Mouse (Mus musculus) kidney, embryonic 16.5 days (tissue): ENCODE results near the gene Ift88. TPM values are rescaled to one million over a fixed set of nuclear protein-coding genes. Genes with fewer than 3 reads are reported as not detected.
A peak's percentile ranks its signal among the peaks of the same experiment; 100 is the strongest.

Source experiments
- ATAC-seq: fragments of 200-750 bp; cut with Nextera tagmentation; 2 replicates; pipeline ENCODE4 v1.8.0; 2017; ENCODE audit warnings: moderate TSS enrichment; ENCODE audit not compliant: low FRiP score, low TSS enrichment
- H3K27ac ChIP-seq: fragments of 300-500 bp; sonication (generic); 2 replicates; pipeline ENCODE4 v1.5.1; 2014; ENCODE audit warnings: low read length
- H3K27me3 ChIP-seq: fragments of 300-500 bp; sonication (generic); 2 replicates; pipeline ENCODE4 v1.6.1; 2014; ENCODE audit warnings: low read length, control low read depth, mixed read lengths; ENCODE audit not compliant: insufficient read depth
- H3K36me3 ChIP-seq: fragments of 300-500 bp; sonication (generic); 2 replicates; pipeline ENCODE4 v1.6.1; 2014; ENCODE audit warnings: low read length, control low read depth, mixed read lengths; ENCODE audit not compliant: insufficient read depth
- H3K4me1 ChIP-seq: fragments of 300-500 bp; sonication (generic); 2 replicates; pipeline ENCODE4 v1.6.1; 2014; ENCODE audit warnings: low read length, control low read depth, mixed read lengths; ENCODE audit not compliant: insufficient read depth
- H3K4me2 ChIP-seq: fragments of 300-500 bp; sonication (generic); replicated peaks from 2 replicates; pipeline ENCODE4 v1.6.1; 2014; ENCODE audit warnings: low read depth, low read length
- H3K4me3 ChIP-seq: fragments of 300-500 bp; sonication (generic); 2 replicates; pipeline ENCODE4 v1.5.1; 2014; ENCODE audit warnings: mild to moderate bottlenecking, low read length
- H3K9ac ChIP-seq: fragments of 300-500 bp; sonication (generic); replicated peaks from 2 replicates; pipeline ENCODE4 v1.6.1; 2014; ENCODE audit warnings: low read length
- H3K9me3 ChIP-seq: fragments of 300-500 bp; sonication (generic); 2 replicates; pipeline ENCODE4 v1.6.1; 2016; ENCODE audit warnings: low read length, control low read depth
- WGBS: fragments of 180-500 bp; shearing (Covaris S2); extraction: QIAGEN DNeasy Blood & Tissue Kit; methylation state at CpG from one replicate; pipeline ENCODE4 v1.1.7; 2014; 5-methylcytosine and 5-hydroxymethylcytosine counted together
- polyA plus RNA-seq: library from polyadenylated mRNA; unstranded; fragments of >200 nt; fragmentation: Nextera tagmentation; extraction: Ambion mirVana; gene quantifications from 2 replicates; pipeline ENCODE4 v1.2.1, GENCODE M21; 2015

Ift88 gene
- 12.0 and 15.3 TPM in 2 replicates for polyA plus RNA-seq

GRCm38 (mm10) chr14:57423432-57424211, at the start of gene Ift88:
Gene Ift88, plus strand, starts transcription at chr14:57424062.
- H3K9me3 ChIP-seq: no peaks in the 10 kb centered on the region
- H3K4me3 ChIP-seq: peak within 1 kb of the TSS; percentile 90
- WGBS: 2% methylated on average over 42 of the region's 42 CpGs
- H3K27me3 ChIP-seq: no peaks in the 10 kb centered on the region
- H3K9ac ChIP-seq: peak within 1 kb of the TSS; percentile 88
- H3K36me3 ChIP-seq: no peaks in the 10 kb centered on the region
- peak; percentile 100 for ATAC-seq
- 0 out of 2 replicates have a peak, but pooled peaks cover 3% of the 10 kb centered on the region for H3K4me1 ChIP-seq
- peak within 1 kb of the TSS; percentile 40; the same call in 1 of the 2 replicates for H3K27ac ChIP-seq
- peak within 1 kb of the TSS; percentile 78 for H3K4me2 ChIP-seq

- no peaks in the 10 kb centered on the region for H3K4me1 ChIP-seq
- H3K9me3 ChIP-seq: no peaks in the 10 kb centered on the region
- ATAC-seq: no peak
- WGBS: 75% methylated on average over 9 of the region's 9 CpGs
- no peak overlapping the region for H3K9ac ChIP-seq
- H3K4me2 ChIP-seq: no peak overlapping the region
- no peaks in the 10 kb centered on the region for H3K36me3 ChIP-seq
- no peak overlapping the region for H3K4me3 ChIP-seq
- no peak overlapping the region for H3K27ac ChIP-seq
- no peaks in the 10 kb centered on the region for H3K27me3 ChIP-seq
Measured at GRCm38 (mm10) chr14:57375205-57375604, 48.7 kb upstream of the Ift88 start.

GRCm38 (mm10) chr14:57376016-57376415, 47.8 kb upstream of the Ift88 start:
- WGBS: 68% methylated on average over 8 of the region's 8 CpGs
- no peak overlapping the region for H3K4me2 ChIP-seq
- H3K27me3 ChIP-seq: no peaks in the 10 kb centered on the region
- H3K4me3 ChIP-seq: no peak overlapping the region
- ATAC-seq: no peak
- no peaks in the 10 kb centered on the region for H3K9me3 ChIP-seq
- no peak overlapping the region for H3K9ac ChIP-seq
- no peak overlapping the region for H3K27ac ChIP-seq
- no peaks in the 10 kb centered on the region for H3K36me3 ChIP-seq
- H3K4me1 ChIP-seq: no peaks in the 10 kb centered on the region

GRCm38 (mm10) chr14:57376956-57377355, 46.9 kb upstream of the Ift88 start:
- Histone ChIP-seq H3K27ac (no peak overlapping the region), H3K4me2 (no peak overlapping the region), H3K4me3 (no peak overlapping the region), H3K9me3 (no peaks in the 10 kb centered on the region), H3K36me3 (no peaks in the 10 kb centered on the region), H3K27me3 (no peaks in the 10 kb centered on the region), H3K4me1 (no peaks in the 10 kb centered on the region), H3K9ac (no peak overlapping the region)
- 67% methylated on average over 9 of the region's 9 CpGs for WGBS
- peak; percentile 52; the same call in 1 of the 2 replicates for ATAC-seq

GRCm38 (mm10) chr14:57377531-57377930, 46.3 kb upstream of the Ift88 start:
- H3K9me3 ChIP-seq: no peaks in the 10 kb centered on the region
- H3K27ac ChIP-seq: no peak overlapping the region
- H3K27me3 ChIP-seq: no peaks in the 10 kb centered on the region
- H3K9ac ChIP-seq: no peak overlapping the region
- no peak for ATAC-seq
- WGBS: 68% methylated on average over 5 of the region's 5 CpGs
- no peak overlapping the region for H3K4me3 ChIP-seq
- H3K36me3 ChIP-seq: no peaks in the 10 kb centered on the region
- H3K4me2 ChIP-seq: no peak overlapping the region
- no peaks in the 10 kb centered on the region for H3K4me1 ChIP-seq

GRCm38 (mm10) chr14:57385667-57386066, 38.2 kb upstream of the Ift88 start:
- Histone ChIP-seq H3K4me3 (no peak overlapping the region), H3K9me3 (no peaks in the 10 kb centered on the region), H3K4me1 (peaks cover 10% of the 10 kb centered on the region; the same call in 1 of the 2 replicates), H3K27me3 (no peaks in the 10 kb centered on the region), H3K36me3 (no peaks in the 10 kb centered on the region), H3K9ac (no peak overlapping the region), H3K4me2 (no peak overlapping the region), H3K27ac (no peak overlapping the region)
- WGBS: 68% methylated on average over 5 of the region's 5 CpGs
- ATAC-seq: no peak

GRCm38 (mm10) chr14:57386758-57387561, 36.9 kb upstream of the Ift88 start:
- H3K4me3 ChIP-seq: no peak overlapping the region
- H3K36me3 ChIP-seq: no peaks in the 10 kb centered on the region
- H3K9me3 ChIP-seq: no peaks in the 10 kb centered on the region
- peaks cover 10% of the 10 kb centered on the region; the same call in 1 of the 2 replicates for H3K4me1 ChIP-seq
- no peak overlapping the region for H3K27ac ChIP-seq
- no peaks in the 10 kb centered on the region for H3K27me3 ChIP-seq
- ATAC-seq: no peak
- no peak overlapping the region for H3K9ac ChIP-seq
- H3K4me2 ChIP-seq: 0 out of 2 replicates have a peak overlapping the region, but pooled peaks have one; percentile 4
- WGBS: 42% methylated on average over 14 of the region's 14 CpGs

GRCm38 (mm10) chr14:57391621-57392020, 32.2 kb upstream of the Ift88 start:
- no peak overlapping the region for H3K27ac ChIP-seq
- H3K9me3 ChIP-seq: no peaks in the 10 kb centered on the region
- no peaks in the 10 kb centered on the region for H3K36me3 ChIP-seq
- no peaks in the 10 kb centered on the region for H3K27me3 ChIP-seq
- no peak overlapping the region for H3K4me2 ChIP-seq
- H3K9ac ChIP-seq: no peak overlapping the region
- ATAC-seq: no peak
- WGBS: 79% methylated on average over 4 of the region's 4 CpGs
- H3K4me1 ChIP-seq: peaks cover 8% of the 10 kb centered on the region; the same call in 1 of the 2 replicates
- H3K4me3 ChIP-seq: no peak overlapping the region

- no peak overlapping the region for H3K9ac ChIP-seq
- no peak overlapping the region for H3K27ac ChIP-seq
- no peak overlapping the region for H3K4me2 ChIP-seq
- WGBS: 63% methylated on average over 5 of the region's 5 CpGs
- H3K9me3 ChIP-seq: no peaks in the 10 kb centered on the region
- H3K27me3 ChIP-seq: no peaks in the 10 kb centered on the region
- H3K4me1 ChIP-seq: 0 out of 2 replicates have a peak, but pooled peaks cover 1% of the 10 kb centered on the region
- no peak overlapping the region for H3K4me3 ChIP-seq
- ATAC-seq: peak; percentile 49; the same call in 1 of the 2 replicates
- H3K36me3 ChIP-seq: no peaks in the 10 kb centered on the region
Measured at GRCm38 (mm10) chr14:57392278-57392677, 31.6 kb upstream of the Ift88 start.
